8 mouse cellular contexts compared by ENCODE assay signal in genomic region chr4:155894311-155894881, GRCm38 (mm10). TPM values are rescaled to one million over a fixed set of nuclear protein-coding genes. Genes with fewer than 3 reads are reported as not detected.
A peak's percentile ranks its signal among the peaks of the same experiment; 100 is the strongest.
DNase-seq lines count a peak whose midpoint lies in the region; ATAC-seq lines count a peak whose summit lies in the region.

No protein-coding gene starts in this region.

- no peak overlapping the region for H3K27ac ChIP-seq in neural tube, embryonic 11.5 days (ENCODE audit: low read depth, low read length)
- H3K27ac ChIP-seq in intestine, embryonic 15.5 days = peak overlapping the region; percentile 64
- H3K27ac ChIP-seq in limb, embryonic 12.5 days = no peak overlapping the region
- no peak overlapping the region for H3K27ac ChIP-seq in midbrain, embryonic 13.5 days
- H3K27ac ChIP-seq in stomach, embryonic 16.5 days (ENCODE audit: low read length) = peak overlapping the region; percentile 76

- 34% methylated on average over 8 of the region's 8 CpGs for WGBS in neural tube, embryonic 11.5 days
- WGBS in intestine, embryonic 15.5 days = 24% methylated on average over 8 of the region's 8 CpGs
- 33% methylated on average over 8 of the region's 8 CpGs for WGBS in limb, embryonic 12.5 days
- WGBS in midbrain, embryonic 13.5 days = 35% methylated on average over 8 of the region's 8 CpGs
- WGBS in stomach, embryonic 16.5 days = 16% methylated on average over 8 of the region's 8 CpGs

- intact Hi-C loops in gastrocnemius, postnatal 36 days (cut with DNase I) = loop anchor here (5.0 kb wide), 1 partner anchor 48 kb away; the partner anchor contains the start of gene Ube2j2

- H3K9ac ChIP-seq in neural tube, embryonic 11.5 days (ENCODE audit: low read length) = peak overlapping the region; percentile 23
- 0 out of 2 replicates have a peak overlapping the region, but pooled peaks have one; percentile 26 for H3K9ac ChIP-seq in intestine, embryonic 15.5 days
- peak overlapping the region; percentile 48 for H3K9ac ChIP-seq in limb, embryonic 12.5 days (replicated peaks)
- H3K9ac ChIP-seq in midbrain, embryonic 13.5 days (replicated peaks) = peak overlapping the region; percentile 98
- peak overlapping the region; percentile 61 for H3K9ac ChIP-seq in stomach, embryonic 16.5 days (ENCODE audit: low read length)

- H3K4me1 ChIP-seq in neural tube, embryonic 11.5 days (ENCODE audit: control insufficient read depth, insufficient read depth, low read length) = peaks cover 27% of the 10 kb centered on the region
- peaks cover 42% of the 10 kb centered on the region for H3K4me1 ChIP-seq in intestine, embryonic 15.5 days (replicated peaks)
- H3K4me1 ChIP-seq in limb, embryonic 12.5 days (replicated peaks) = peaks cover 43% of the 10 kb centered on the region
- peaks cover 49% of the 10 kb centered on the region for H3K4me1 ChIP-seq in midbrain, embryonic 13.5 days (replicated peaks)
- peaks cover 34% of the 10 kb centered on the region for H3K4me1 ChIP-seq in stomach, embryonic 16.5 days (ENCODE audit: control insufficient read depth, insufficient read depth, low read length)

- no peaks in the 10 kb centered on the region for H3K9me3 ChIP-seq in neural tube, embryonic 11.5 days (ENCODE audit: control insufficient read depth, low read length)
- H3K9me3 ChIP-seq in intestine, embryonic 15.5 days = no peaks in the 10 kb centered on the region
- no peaks in the 10 kb centered on the region for H3K9me3 ChIP-seq in limb, embryonic 12.5 days
- no peaks in the 10 kb centered on the region for H3K9me3 ChIP-seq in midbrain, embryonic 13.5 days
- H3K9me3 ChIP-seq in stomach, embryonic 16.5 days (replicated peaks; ENCODE audit: control insufficient read depth, low read length) = no peaks in the 10 kb centered on the region

- peak overlapping the region; percentile 98 for H3K4me2 ChIP-seq in neural tube, embryonic 11.5 days (ENCODE audit: low read depth)
- peak overlapping the region; percentile 49 for H3K4me2 ChIP-seq in intestine, embryonic 15.5 days (replicated peaks)
- peak overlapping the region; percentile 94 for H3K4me2 ChIP-seq in limb, embryonic 12.5 days
- peak overlapping the region; percentile 99 for H3K4me2 ChIP-seq in midbrain, embryonic 13.5 days (replicated peaks)
- peak overlapping the region; percentile 96 for H3K4me2 ChIP-seq in stomach, embryonic 16.5 days (ENCODE audit: low read depth, low read length)

- no peaks in the 10 kb centered on the region for H3K27me3 ChIP-seq in neural tube, embryonic 11.5 days (ENCODE audit: control insufficient read depth, insufficient read depth, low read length)
- H3K27me3 ChIP-seq in intestine, embryonic 15.5 days (replicated peaks) = no peaks in the 10 kb centered on the region
- H3K27me3 ChIP-seq in limb, embryonic 12.5 days = no peaks in the 10 kb centered on the region
- no peaks in the 10 kb centered on the region for H3K27me3 ChIP-seq in midbrain, embryonic 13.5 days
- H3K27me3 ChIP-seq in stomach, embryonic 16.5 days (ENCODE audit: control insufficient read depth, insufficient read depth, low read length) = no peaks in the 10 kb centered on the region

- ATAC-seq in neural tube, embryonic 11.5 days (ENCODE audit: insufficient read depth, low FRiP score, low TSS enrichment) = no peak
- ATAC-seq in intestine, embryonic 15.5 days = no peak
- no peak for ATAC-seq in limb, embryonic 12.5 days (ENCODE audit: insufficient number of reproducible peaks, insufficient read depth, low FRiP score, low TSS enrichment, low read depth)
- ATAC-seq in midbrain, embryonic 13.5 days = no peak
- ATAC-seq in stomach, embryonic 16.5 days (ENCODE audit: insufficient read depth, low FRiP score) = peak; percentile 34

- peaks cover 6% of the 10 kb centered on the region for H3K36me3 ChIP-seq in neural tube, embryonic 11.5 days (ENCODE audit: control insufficient read depth, insufficient read depth, low read length)
- H3K36me3 ChIP-seq in intestine, embryonic 15.5 days = peaks cover 1% of the 10 kb centered on the region; the same call in 1 of the 2 replicates
- H3K36me3 ChIP-seq in limb, embryonic 12.5 days = peaks cover 31% of the 10 kb centered on the region
- peaks cover 37% of the 10 kb centered on the region for H3K36me3 ChIP-seq in midbrain, embryonic 13.5 days
- H3K36me3 ChIP-seq in stomach, embryonic 16.5 days (ENCODE audit: control insufficient read depth, insufficient read depth, low read length) = peaks cover 3% of the 10 kb centered on the region; the same call in 1 of the 2 replicates

- peak overlapping the region; percentile 16; the same call in 1 of the 2 replicates for H3K4me3 ChIP-seq in neural tube, embryonic 11.5 days (ENCODE audit: low read depth, low read length)
- H3K4me3 ChIP-seq in intestine, embryonic 15.5 days (replicated peaks) = peak overlapping the region; percentile 14; the same call in 1 of the 2 replicates
- 0 out of 2 replicates have a peak overlapping the region, but pooled peaks have one; percentile 9 for H3K4me3 ChIP-seq in limb, embryonic 12.5 days (replicated peaks)
- peak overlapping the region; percentile 97 for H3K4me3 ChIP-seq in midbrain, embryonic 13.5 days (replicated peaks)
- peak overlapping the region; percentile 91 for H3K4me3 ChIP-seq in stomach, embryonic 16.5 days (replicated peaks; ENCODE audit: low read length)

- no peak for DNase-seq in neural tube, embryonic 11.5 days (ENCODE audit: low spot score)
- DNase-seq in neural tube, embryonic 10.5 days (ENCODE audit: extremely low spot score, low spot score) = no peak
- DNase-seq in cerebellum, postnatal 25 days = peak; percentile 51 to 67
- DNase-seq in gastrocnemius, postnatal 36 days = peak; percentile 81 to 82

RNA-seq across cellular contexts. Expression of gene Acap3, which starts 2.8 kb away (rescaled TPM):
- polyA plus RNA-seq in neural tube, embryonic 11.5 days (2014; fragmentation: Nextera tagmentation; extraction: Ambion mirVana) = 44.3 and 45.4 TPM in 2 replicates
- total RNA-seq in gastrocnemius, postnatal 36 days (2021) = 1 to 10 TPM; 7.4 to 7.8 TPM
- 12.2 and 13.7 TPM in 2 replicates for polyA plus RNA-seq in intestine, embryonic 15.5 days (2015; fragmentation: Nextera tagmentation; extraction: Ambion mirVana)
- polyA plus RNA-seq in limb, embryonic 12.5 days (2016; fragmentation: Nextera tagmentation; extraction: Ambion mirVana) = 18.4 and 25.5 TPM in 2 replicates
- polyA plus RNA-seq in midbrain, embryonic 13.5 days (2015; fragmentation: Nextera tagmentation; extraction: Ambion mirVana) = 66.0 and 73.5 TPM in 2 replicates
- 18.0 and 24.0 TPM in 2 replicates for polyA plus RNA-seq in stomach, embryonic 16.5 days (2015; fragmentation: Nextera tagmentation; extraction: Ambion mirVana)

RNA-seq across cellular contexts. Expression of gene Pusl1, which starts 2.8 kb away (rescaled TPM):
- 37.5 and 42.2 TPM in 2 replicates for polyA plus RNA-seq in neural tube, embryonic 11.5 days (2014; fragmentation: Nextera tagmentation; extraction: Ambion mirVana)
- total RNA-seq in gastrocnemius, postnatal 36 days (2021) = 10 to 100 TPM; 11.4 to 12.8 TPM
- polyA plus RNA-seq in intestine, embryonic 15.5 days (2015; fragmentation: Nextera tagmentation; extraction: Ambion mirVana) = 46.6 and 54.0 TPM in 2 replicates
- polyA plus RNA-seq in limb, embryonic 12.5 days (2016; fragmentation: Nextera tagmentation; extraction: Ambion mirVana) = 45.4 and 48.5 TPM in 2 replicates
- polyA plus RNA-seq in midbrain, embryonic 13.5 days (2015; fragmentation: Nextera tagmentation; extraction: Ambion mirVana) = 52.5 and 52.6 TPM in 2 replicates
- polyA plus RNA-seq in stomach, embryonic 16.5 days (2015; fragmentation: Nextera tagmentation; extraction: Ambion mirVana) = 51.2 and 54.1 TPM in 2 replicates

RNA-seq across cellular contexts. Expression of gene Ints11, which starts 25.1 kb away (rescaled TPM):
- 89.7 and 95.0 TPM in 2 replicates for polyA plus RNA-seq in neural tube, embryonic 11.5 days (2014; fragmentation: Nextera tagmentation; extraction: Ambion mirVana)
- 10 to 100 TPM; 11.9 to 15.4 TPM for total RNA-seq in gastrocnemius, postnatal 36 days (2021)
- polyA plus RNA-seq in intestine, embryonic 15.5 days (2015; fragmentation: Nextera tagmentation; extraction: Ambion mirVana) = 61.3 and 64.1 TPM in 2 replicates
- polyA plus RNA-seq in limb, embryonic 12.5 days (2016; fragmentation: Nextera tagmentation; extraction: Ambion mirVana) = 82.0 and 82.9 TPM in 2 replicates
- 85.3 and 88.6 TPM in 2 replicates for polyA plus RNA-seq in midbrain, embryonic 13.5 days (2015; fragmentation: Nextera tagmentation; extraction: Ambion mirVana)
- 61.2 and 63.9 TPM in 2 replicates for polyA plus RNA-seq in stomach, embryonic 16.5 days (2015; fragmentation: Nextera tagmentation; extraction: Ambion mirVana)

RNA-seq across cellular contexts. Expression of gene Cptp, which starts 25.2 kb away (rescaled TPM):
- 23.4 and 28.3 TPM in 2 replicates for polyA plus RNA-seq in neural tube, embryonic 11.5 days (2014; fragmentation: Nextera tagmentation; extraction: Ambion mirVana)
- total RNA-seq in gastrocnemius, postnatal 36 days (2021) = 10 to 100 TPM; 14.5 to 16.0 TPM
- polyA plus RNA-seq in intestine, embryonic 15.5 days (2015; fragmentation: Nextera tagmentation; extraction: Ambion mirVana) = 20.3 and 20.6 TPM in 2 replicates
- polyA plus RNA-seq in limb, embryonic 12.5 days (2016; fragmentation: Nextera tagmentation; extraction: Ambion mirVana) = 13.6 and 14.2 TPM in 2 replicates
- 22.1 and 24.5 TPM in 2 replicates for polyA plus RNA-seq in midbrain, embryonic 13.5 days (2015; fragmentation: Nextera tagmentation; extraction: Ambion mirVana)
- polyA plus RNA-seq in stomach, embryonic 16.5 days (2015; fragmentation: Nextera tagmentation; extraction: Ambion mirVana) = 19.4 and 23.0 TPM in 2 replicates

RNA-seq across cellular contexts. Expression of gene Tas1r3, which starts 31.2 kb away (rescaled TPM):
- 0.45 and 0.48 TPM in 2 replicates for polyA plus RNA-seq in neural tube, embryonic 11.5 days (2014; fragmentation: Nextera tagmentation; extraction: Ambion mirVana)
- under 1 TPM in 1 of 2 experiments, not detected in 1; 0.07 TPM for total RNA-seq in gastrocnemius, postnatal 36 days (2021)
- polyA plus RNA-seq in intestine, embryonic 15.5 days (2015; fragmentation: Nextera tagmentation; extraction: Ambion mirVana) = 0.25 and 0.51 TPM in 2 replicates
- polyA plus RNA-seq in limb, embryonic 12.5 days (2016; fragmentation: Nextera tagmentation; extraction: Ambion mirVana) = 0.39 and 0.74 TPM in 2 replicates
- 0.80 and 0.83 TPM in 2 replicates for polyA plus RNA-seq in midbrain, embryonic 13.5 days (2015; fragmentation: Nextera tagmentation; extraction: Ambion mirVana)
- 0.32 and 0.35 TPM in 2 replicates for polyA plus RNA-seq in stomach, embryonic 16.5 days (2015; fragmentation: Nextera tagmentation; extraction: Ambion mirVana)

Comparison
In these comparisons a context has a peak if more than half of its experiments do, and no peak if none do; other contexts are left out.
1. DNase-seq: peak in cerebellum, postnatal 25 days (2 of 2) and gastrocnemius, postnatal 36 days (2 of 2); none in neural tube, embryonic 11.5 days (single experiment) and neural tube, embryonic 10.5 days (single experiment).
2. H3K27ac ChIP-seq: peak in intestine, embryonic 15.5 days (single experiment) and stomach, embryonic 16.5 days (single experiment); none in neural tube, embryonic 11.5 days (single experiment), limb, embryonic 12.5 days (single experiment) and midbrain, embryonic 13.5 days (single experiment).
3. H3K4me2 ChIP-seq: peak in every context shown above with its lines; median percentile 99 in midbrain, embryonic 13.5 days; 98 in neural tube, embryonic 11.5 days; 96 in stomach, embryonic 16.5 days; 94 in limb, embryonic 12.5 days; 49 in intestine, embryonic 15.5 days.
4. H3K4me3 ChIP-seq: peak in every context shown above with its lines; median percentile 97 in midbrain, embryonic 13.5 days; 91 in stomach, embryonic 16.5 days; 16 in neural tube, embryonic 11.5 days; 14 in intestine, embryonic 15.5 days; 9 in limb, embryonic 12.5 days.
5. H3K9ac ChIP-seq: peak in every context shown above with its lines; median percentile 98 in midbrain, embryonic 13.5 days; 61 in stomach, embryonic 16.5 days; 48 in limb, embryonic 12.5 days; 26 in intestine, embryonic 15.5 days; 23 in neural tube, embryonic 11.5 days.